Mouse (Mus musculus) lung, adult 2 months (tissue): Measurements from ENCODE around the gene Fgfbp3. TPM values are rescaled to one million over a fixed set of nuclear protein-coding genes. Genes with fewer than 3 reads are reported as not detected.

Experiments
- DNase-seq: peaks from one replicate; pipeline ENCODE4 v3.0.0; 2022
- H3K4me1 ChIP-seq: fragments of 200-500 bp; 2 replicates; pipeline ENCODE4 v1.6.1; 2011; ENCODE audit warnings: low read length; ENCODE audit not compliant: control insufficient read depth, insufficient read depth
- H3K4me3 ChIP-seq: fragments of 200-500 bp; replicated peaks from 2 replicates; pipeline ENCODE3; 2011; ENCODE audit warnings: low read depth, mild to moderate bottlenecking, control low read depth, low read length; ENCODE audit errors: extremely low read depth
- CTCF ChIP-seq: fragments of 200-500 bp; IDR thresholded peaks from 2 replicates; pipeline ENCODE4 v1.5.1; 2011; ENCODE audit warnings: mild to moderate bottlenecking, low read length, control low read depth; ENCODE audit not compliant: insufficient read depth
- POLR2A ChIP-seq: fragments of 200-500 bp; IDR thresholded peaks from 2 replicates; pipeline ENCODE4 v1.6.1; 2011; ENCODE audit warnings: low read depth, mild to moderate bottlenecking, control low read depth, low read length, borderline replicate concordance; ENCODE audit errors: extremely low read depth
- whole genome bisulfite sequencing: fragments of 180-500 bp; shearing (Covaris S2); methylation state at CpG from one replicate; pipeline ENCODE4 v1.1.7; 2018; 5-methylcytosine and 5-hydroxymethylcytosine counted together
- polyA plus RNA-seq: library from polyadenylated mRNA; depleted of rRNA; stranded (reverse); fragments of >200 nt; gene quantifications from 2 replicates; pipeline ENCODE4 v1.2.3, GENCODE M21; 2012

Gene Fgfbp3
- polyA plus RNA-seq, 1 experiment, result 5.5 TPM

- no peak for DNase-seq
- H3K4me3 ChIP-seq, result no peak overlapping the region
- peaks cover 4% of the 10 kb centered on the region for H3K4me1 ChIP-seq
- TF ChIP-seq POLR2A (no peak), CTCF (no peak)
Measured at GRCm38 (mm10) chr19:36929816-36930215, 10.4 kb upstream of the Fgfbp3 start.

DNA sequence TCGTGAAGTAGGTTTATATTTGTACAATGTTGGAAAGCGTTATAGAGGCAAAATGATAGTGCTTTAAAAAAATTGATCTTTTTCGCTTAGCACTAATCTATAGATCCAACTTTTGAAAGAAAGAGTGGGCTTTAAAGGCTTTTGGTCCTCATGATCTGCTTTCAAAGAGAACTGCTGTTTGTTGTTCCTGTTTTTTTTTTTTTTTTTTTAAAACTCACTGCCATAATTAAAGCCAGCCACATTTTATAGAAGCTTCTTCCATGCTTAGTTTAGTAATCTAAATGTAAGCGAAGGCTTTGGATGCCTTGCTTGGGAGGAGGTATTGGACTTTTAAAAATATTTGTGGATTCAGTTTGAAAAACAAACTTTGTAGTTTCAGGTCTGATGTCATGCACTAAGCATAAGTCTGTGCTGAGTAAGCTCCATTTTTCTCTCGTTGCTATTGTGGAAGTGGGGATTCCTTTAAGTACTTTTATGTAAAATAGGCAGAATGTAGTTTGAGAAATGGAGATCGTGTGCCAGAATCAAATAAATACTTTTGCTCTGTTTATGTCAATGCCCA lies 8.5 kb upstream of the Fgfbp3 start:
- no peak for TF ChIP-seq CTCF
- no peak for TF ChIP-seq POLR2A
- DNase-seq, result no peak
- Histone ChIP-seq H3K4me3 (no peak overlapping the region), H3K4me1 (peaks cover 4% of the 10 kb centered on the region)
- WGBS, result 60% methylated on average over 6 of the region's 6 CpGs

GRCm38 (mm10) chr19:36926553-36927236 lies 7.3 kb upstream of the Fgfbp3 start:
- 1% methylated on average over 26 of the region's 26 CpGs for WGBS
- no peak for DNase-seq
- H3K4me1 ChIP-seq, result peaks cover 4% of the 10 kb centered on the region
- TF ChIP-seq POLR2A (no peak), CTCF (no peak)
- peak overlapping the region; percentile 66 for H3K4me3 ChIP-seq

DNA sequence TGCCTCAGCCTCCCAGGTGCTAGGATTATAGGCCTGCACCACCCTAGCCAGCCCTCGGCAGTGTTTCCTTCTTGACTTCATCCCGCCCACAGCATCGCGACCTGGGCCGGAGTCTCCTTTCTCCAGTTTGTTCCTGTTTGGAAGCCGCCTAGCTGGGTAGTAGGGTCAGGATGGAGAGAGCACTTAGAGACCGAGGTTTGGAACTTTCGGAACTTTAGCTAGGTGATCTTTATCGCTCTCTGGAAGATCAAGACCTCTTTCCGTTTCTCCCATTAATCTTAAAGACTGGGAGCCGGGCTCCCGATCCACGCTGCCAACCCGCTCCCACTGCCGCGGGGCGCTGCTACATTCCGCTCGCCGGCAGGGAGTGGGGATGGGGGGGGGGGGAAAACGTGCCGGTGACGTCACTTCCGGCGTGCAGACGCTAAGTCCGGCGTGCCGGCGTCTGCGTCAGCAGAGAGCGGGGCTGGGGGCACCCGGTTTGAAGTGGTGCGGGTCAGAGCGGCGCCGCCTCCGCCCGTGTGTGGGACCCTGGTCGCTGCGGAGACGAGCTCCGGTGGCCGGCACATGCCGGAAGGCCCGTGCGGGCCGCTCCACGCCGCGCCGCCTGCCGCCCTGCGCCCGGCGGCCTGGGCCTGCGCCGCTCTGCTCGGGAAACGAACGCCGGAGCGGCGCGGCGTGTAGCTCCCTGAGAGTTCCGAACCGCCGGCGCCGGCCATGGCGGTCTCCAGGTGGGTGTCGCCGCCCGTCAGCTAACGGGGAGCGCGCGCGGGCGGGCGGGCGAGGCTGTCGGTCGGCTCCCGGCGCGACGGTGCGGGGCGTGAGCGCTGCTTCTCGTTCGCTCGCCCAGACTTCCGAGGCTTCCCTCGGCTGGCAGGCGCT lies 6.5 kb upstream of the Fgfbp3 start, which contains the start of gene Btaf1:
Gene Btaf1 (plus strand): TSS at position 409 of the 882 bp plus-strand sequence.
- Histone ChIP-seq H3K4me1 (peaks cover 4% of the 10 kb centered on the region), H3K4me3 (peak within 1 kb of the TSS; percentile 66)
- DNase-seq, result peak; percentile 86
- TF ChIP-seq CTCF (no peak), POLR2A (peak; percentile 72; the same call in 1 of the 2 replicates)
- WGBS, result under 1% methylated on average over 98 of the region's 98 CpGs

GRCm38 (mm10) chr19:36922936-36923335 lies 3.5 kb upstream of the Fgfbp3 start:
- TF ChIP-seq POLR2A (no peak), CTCF (no peak)
- DNase-seq, result peak; percentile 36
- no peak overlapping the region for H3K4me3 ChIP-seq
- WGBS, result 55% methylated on average over 3 of the region's 3 CpGs
- H3K4me1 ChIP-seq, result peaks cover 2% of the 10 kb centered on the region; the same call in 1 of the 2 replicates

- 9% methylated on average over 2 of the region's 2 CpGs for WGBS
- Histone ChIP-seq H3K4me1 (peaks cover 2% of the 10 kb centered on the region; the same call in 1 of the 2 replicates), H3K4me3 (no peak overlapping the region)
- TF ChIP-seq CTCF, result peak; percentile 8; the same call in 1 of the 2 replicates
- no peak for TF ChIP-seq POLR2A
- DNase-seq, result no peak
Measured at GRCm38 (mm10) chr19:36922015-36922414, 2.6 kb upstream of the Fgfbp3 start.

- TF ChIP-seq CTCF (peak; percentile 29), POLR2A (peak; percentile 60; the same call in 1 of the 2 replicates)
- peak overlapping the region; percentile 84 for H3K4me3 ChIP-seq
- WGBS, result under 1% methylated on average over 85 of the region's 85 CpGs
- H3K4me1 ChIP-seq, result no peaks in the 10 kb centered on the region; the same call in 1 of the 2 replicates
- peak; percentile 76 for DNase-seq
Measured at GRCm38 (mm10) chr19:36918441-36919301, 744 bp downstream of the Fgfbp3 start.

DNA sequence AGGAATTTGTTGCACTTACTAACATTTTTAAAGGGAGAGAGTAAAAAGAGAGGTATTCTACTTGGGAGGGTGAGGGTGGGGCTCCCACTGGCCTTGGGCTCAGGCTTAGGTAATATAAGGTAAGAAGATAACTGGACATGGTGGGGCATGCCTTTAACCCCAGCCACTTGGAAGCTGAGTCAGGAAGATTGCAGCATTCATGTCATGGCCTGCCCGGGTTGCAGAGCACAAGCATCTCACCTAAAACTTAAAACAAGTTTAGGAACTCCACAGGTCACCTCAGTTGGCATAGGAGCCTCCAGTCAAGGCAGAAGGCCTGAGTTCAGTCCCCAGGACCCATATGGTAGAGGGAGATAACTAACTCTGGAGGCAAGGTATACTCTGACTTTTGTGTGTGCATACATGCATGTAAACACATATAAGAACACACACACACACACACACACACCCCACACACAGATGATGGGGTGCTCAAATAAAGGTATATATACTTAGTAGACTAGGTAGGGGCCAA lies 2.5 kb downstream of the Fgfbp3 start:
- Histone ChIP-seq H3K4me1 (no peaks in the 10 kb centered on the region; the same call in 1 of the 2 replicates), H3K4me3 (no peak overlapping the region)
- TF ChIP-seq POLR2A (no peak), CTCF (no peak)
- WGBS, result 71% methylated on average over 1 of the region's 1 CpGs
- no peak for DNase-seq

DNA sequence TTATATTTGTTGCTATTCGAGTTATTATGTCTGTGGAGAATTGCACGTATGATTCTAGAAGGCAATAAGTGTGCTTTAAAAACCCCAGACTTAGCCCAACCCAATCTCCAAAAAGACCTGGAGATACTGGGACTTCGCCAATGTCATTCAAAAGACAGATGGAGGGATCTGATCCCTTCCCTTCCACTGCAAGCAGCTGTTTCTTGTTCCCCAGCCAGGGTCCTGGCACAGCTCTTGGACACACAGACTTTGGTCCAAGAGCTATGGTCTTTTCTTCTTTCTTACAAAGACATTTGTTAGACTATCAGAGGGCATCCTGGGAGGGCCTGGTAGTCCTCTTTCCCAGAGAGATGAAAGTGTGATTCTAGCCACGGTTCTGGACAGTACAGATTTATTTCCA lies 3.2 kb downstream of the Fgfbp3 start:
- no peaks in the 10 kb centered on the region; the same call in 1 of the 2 replicates for H3K4me1 ChIP-seq
- no peak overlapping the region for H3K4me3 ChIP-seq
- no peak for DNase-seq
- 61% methylated on average over 4 of the region's 4 CpGs for WGBS
- TF ChIP-seq POLR2A, result no peak
- TF ChIP-seq CTCF, result no peak
